Mouse (Mus musculus) stomach, postnatal 0 days (tissue): ENCODE data around the gene Grap2.

Source experiments
- CTCF ChIP-seq: IDR thresholded peaks from 2 replicates; pipeline ENCODE4 v1.5.1; 2016; ENCODE audit warnings: antibody characterized with exemption, low read depth, mild to moderate bottlenecking, moderate library complexity
- EP300 ChIP-seq: optimal IDR thresholded peaks from 2 replicates; pipeline ENCODE3; 2016; ENCODE audit warnings: antibody characterized with exemption

DNA sequence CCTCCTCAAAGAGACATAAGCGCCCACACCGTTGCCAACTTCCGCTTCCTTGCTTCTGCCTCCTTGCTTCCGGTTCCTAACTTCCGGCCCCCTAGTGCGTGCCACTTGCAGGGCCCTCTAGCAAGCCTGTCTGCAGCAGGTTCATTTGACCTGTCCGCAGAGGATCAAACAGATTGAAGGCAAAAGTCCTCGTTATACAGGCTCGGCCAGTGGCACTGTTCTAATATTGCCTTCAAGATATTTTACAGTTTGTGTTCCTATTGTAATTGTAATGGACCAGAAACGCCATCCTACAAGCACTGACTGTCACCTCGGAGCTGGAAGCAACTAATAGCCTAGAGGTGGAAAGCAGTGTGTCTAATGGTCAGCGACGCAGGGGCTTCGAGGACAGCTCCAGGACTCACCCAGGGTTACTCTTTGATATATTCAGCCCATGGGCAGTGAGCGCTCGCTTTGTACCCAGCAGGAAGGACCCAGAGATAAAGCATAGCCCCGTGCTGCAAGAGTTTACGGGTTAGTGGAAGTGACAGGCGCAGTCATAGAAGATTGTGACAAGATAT is 7.2 kb upstream of the Grap2 start, which contains the start of gene Enthd1:
- TF ChIP-seq CTCF (no peak), EP300 (no peak)
